Mouse (Mus musculus) adrenal gland, postnatal 10 days (tissue): ENCODE results near the gene Adprh. TPM values are rescaled to one million over a fixed set of nuclear protein-coding genes. Genes with fewer than 3 reads are reported as not detected.
A peak's percentile ranks its signal among the peaks of the same experiment; 100 is the strongest.

Experiments
- DNase-seq: peaks from one replicate; pipeline ENCODE4 v3.0.0; 2021; ENCODE audit warnings: mixed read lengths
- total RNA-seq, 2 experiments: library from RNA; stranded (reverse); gene quantifications; 2 replicates each; pipeline ENCODE4 v1.2.3; 2021

Adprh gene
- total RNA-seq, 2 experiments from 2014 or later: 37.0 to 40.0 TPM

DNA sequence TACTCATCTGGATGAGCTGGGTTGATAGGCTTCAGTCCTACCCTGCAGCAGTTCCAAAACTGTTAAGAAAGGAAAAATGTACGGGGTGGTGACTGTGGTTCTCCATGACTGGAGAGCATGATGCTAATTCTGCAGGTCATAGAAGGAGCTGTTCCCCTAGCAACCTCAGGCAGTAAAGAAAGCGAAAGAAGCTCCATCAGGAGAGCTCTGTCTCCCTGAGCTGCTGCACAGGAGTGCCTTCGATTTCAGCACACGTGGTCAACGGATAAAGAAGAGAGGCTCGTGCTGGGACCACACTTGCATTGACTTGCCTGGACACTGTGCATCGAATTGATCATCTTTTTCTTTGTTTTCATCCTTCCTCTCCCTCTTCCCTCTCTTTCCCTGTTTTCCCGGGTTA lies 10.3 kb downstream of the Adprh start:
- no peak for DNase-seq

- DNase-seq: no peak
Measured at GRCm38 (mm10) chr16:38441611-38442010, 10.9 kb downstream of the Adprh start.

DNA sequence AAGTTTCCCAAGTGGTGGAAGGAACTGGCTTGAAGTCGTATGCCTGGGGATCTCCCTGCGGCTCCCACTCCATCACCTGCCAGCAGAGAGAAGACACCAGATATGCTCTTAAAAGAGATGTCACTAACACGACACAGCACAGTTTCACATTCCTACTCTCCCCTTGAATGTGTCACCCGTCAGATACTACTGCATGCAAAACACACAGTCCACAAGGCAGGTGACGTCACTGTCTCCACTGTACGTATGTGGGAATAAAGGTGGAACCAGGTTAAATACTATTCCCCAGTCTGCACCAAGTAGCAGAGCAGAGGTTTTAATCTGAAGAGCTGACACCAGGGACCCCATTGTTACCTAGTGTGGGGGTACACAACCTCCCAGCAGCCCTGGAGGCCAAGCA lies 12.1 kb downstream of the Adprh start:
- DNase-seq: no peak

- DNase-seq: no peak
Measured at GRCm38 (mm10) chr16:38439190-38439589, 13.3 kb downstream of the Adprh start.

- peak; percentile 42 for DNase-seq
Measured at GRCm38 (mm10) chr16:38434295-38434795, 18.2 kb downstream of the Adprh start.

- no peak for DNase-seq
Measured at GRCm38 (mm10) chr16:38433514-38433913, 19.0 kb downstream of the Adprh start.

GRCm38 (mm10) chr16:38432498-38433425 lies 19.7 kb downstream of the Adprh start, which contains the start of gene Pla1a:
Gene Pla1a (minus strand): TSS chr16:38433145.
- peak; percentile 49 for DNase-seq

- DNase-seq: peak; percentile 36
Measured at GRCm38 (mm10) chr16:38431446-38432185, 20.9 kb downstream of the Adprh start.

DNA sequence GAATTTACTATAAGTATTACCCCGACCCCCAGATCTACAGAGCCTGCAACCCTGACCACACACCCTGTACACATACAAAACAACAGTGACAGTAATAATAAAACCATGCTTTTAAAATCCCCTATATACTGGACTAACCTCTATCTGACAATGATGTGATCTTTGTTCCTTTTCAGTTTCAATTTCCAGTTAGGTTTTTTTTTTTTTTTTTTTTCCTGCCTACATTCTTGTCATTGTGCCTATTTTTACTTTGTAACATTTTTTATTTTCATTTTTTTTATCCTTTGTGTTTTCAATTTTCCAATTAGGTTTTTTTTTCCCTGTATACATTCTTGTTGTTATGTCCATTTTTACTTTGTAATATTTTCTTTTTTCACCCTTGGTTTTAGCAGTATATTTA lies 26.7 kb downstream of the Adprh start:
- DNase-seq: no peak

- DNase-seq: no peak
Measured at GRCm38 (mm10) chr16:38425374-38425773, 27.1 kb downstream of the Adprh start.

DNA sequence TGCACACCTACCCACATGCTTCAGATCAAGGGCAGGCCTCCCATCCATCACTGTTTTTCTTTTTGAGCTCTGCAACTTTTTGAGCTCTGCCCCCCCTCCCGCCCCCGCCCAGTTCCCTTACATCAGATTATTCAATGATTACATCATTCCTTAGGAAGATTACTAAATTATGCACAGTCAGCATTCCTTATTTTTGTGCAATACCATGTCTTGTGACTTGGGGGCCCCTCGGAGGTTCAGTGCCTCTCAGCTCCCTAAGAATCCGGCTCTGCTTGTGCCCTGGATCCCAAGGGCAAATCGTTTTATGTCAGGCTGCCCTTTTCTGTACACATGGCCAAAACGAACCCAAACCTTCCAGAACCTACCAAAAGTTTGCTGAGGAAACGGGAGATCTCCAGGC lies 37.5 kb downstream of the Adprh start:
- no peak for DNase-seq

- no peak for DNase-seq
Measured at GRCm38 (mm10) chr16:38408416-38408815, 44.1 kb downstream of the Adprh start.

- DNase-seq: no peak
Measured at GRCm38 (mm10) chr16:38407584-38407983, 44.9 kb downstream of the Adprh start.

GRCm38 (mm10) chr16:38406708-38407107 lies 45.8 kb downstream of the Adprh start:
- DNase-seq: no peak

GRCm38 (mm10) chr16:38406293-38406692 lies 46.2 kb downstream of the Adprh start:
- no peak for DNase-seq

GRCm38 (mm10) chr16:38403639-38404038 lies 48.9 kb downstream of the Adprh start:
- DNase-seq: no peak

DNA sequence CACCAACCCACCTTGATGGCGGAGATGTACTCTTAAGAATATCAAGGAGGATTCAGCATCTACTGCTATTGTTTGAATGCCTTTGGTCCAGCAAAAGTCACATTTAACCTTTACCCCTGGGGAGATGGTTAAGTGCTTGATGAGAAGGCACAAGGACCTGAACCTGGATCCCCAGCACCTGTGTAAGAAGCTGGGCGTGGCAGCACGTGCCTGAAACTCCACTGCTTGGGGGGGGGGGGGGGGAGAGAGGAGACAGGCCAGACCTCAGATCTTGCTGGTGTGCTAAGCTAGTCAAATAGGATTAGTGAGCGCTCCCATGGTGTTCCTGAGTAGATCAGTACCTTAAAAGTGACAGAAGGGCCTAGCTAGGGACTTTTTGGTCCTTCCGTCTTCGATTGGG lies 51.0 kb downstream of the Adprh start:
- no peak for DNase-seq

DNA sequence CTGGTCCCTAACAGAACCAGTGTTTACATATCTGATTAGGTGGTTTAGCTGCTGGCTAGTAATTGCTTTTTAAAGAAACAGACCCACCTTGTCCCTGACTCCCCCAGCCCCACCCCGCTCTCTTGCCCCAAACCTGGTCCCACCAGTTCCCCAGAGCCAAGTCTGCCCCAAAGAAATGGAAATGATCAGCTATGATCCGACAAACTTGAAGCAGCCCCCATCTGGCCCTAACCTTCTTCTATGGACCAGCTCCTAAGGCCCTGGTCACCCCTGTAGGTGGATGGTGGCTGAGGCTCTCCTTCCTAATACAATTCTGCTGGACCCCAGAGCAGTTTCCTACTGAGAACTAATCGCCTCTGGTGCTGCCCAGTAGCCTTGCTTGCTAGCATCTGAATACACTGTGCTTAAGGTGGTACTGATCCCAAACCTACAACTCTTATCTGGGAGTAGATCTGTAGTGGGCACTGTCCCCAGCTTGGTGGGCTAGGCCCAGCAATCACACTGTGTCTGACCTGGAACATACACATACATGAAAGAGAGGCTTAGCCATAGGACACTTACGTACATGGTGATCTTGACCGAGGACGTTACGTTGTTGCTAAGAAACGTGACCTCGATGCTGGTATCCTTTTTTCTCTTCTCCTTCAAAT lies 52.1 kb downstream of the Adprh start:
- peak; percentile 39 for DNase-seq

DNA sequence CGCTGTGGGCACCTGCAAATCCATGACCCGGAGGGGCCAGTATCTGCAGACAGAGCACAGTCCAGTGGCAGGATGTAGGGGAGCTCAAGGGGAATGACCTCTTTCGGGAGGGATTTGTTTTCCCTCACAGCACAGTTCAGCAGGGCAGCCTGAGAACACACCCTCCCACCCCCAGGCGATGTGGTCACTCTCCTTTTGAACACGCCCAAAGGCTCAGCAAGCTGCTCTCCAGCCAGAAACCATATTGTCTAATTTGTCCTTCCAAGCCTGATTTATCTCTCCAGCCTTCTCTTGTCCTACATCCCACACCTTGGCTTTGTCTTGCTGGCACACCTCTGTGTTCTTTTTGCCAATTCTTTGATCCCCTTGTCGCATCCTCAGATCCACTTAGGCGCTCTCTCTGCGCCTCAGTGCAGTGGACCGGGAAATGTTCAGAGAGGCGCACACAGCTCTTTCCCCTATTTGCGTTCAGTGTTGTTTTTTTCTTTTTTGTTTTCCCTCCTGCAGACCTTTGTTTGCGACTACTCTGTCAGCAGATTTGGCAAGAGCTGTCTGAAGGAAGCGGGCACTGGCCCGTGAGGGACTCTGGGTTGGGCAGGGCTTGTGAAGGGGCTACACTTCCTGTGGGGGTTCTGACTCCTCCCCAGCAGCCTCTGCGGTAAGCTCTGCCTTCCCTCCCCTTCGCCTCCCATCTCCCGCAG lies 52.8 kb downstream of the Adprh start:
- peak; percentile 74 for DNase-seq

- no peak for DNase-seq
Measured at GRCm38 (mm10) chr16:38399076-38399475, 53.4 kb downstream of the Adprh start.

- DNase-seq: no peak
Measured at GRCm38 (mm10) chr16:38398266-38398665, 54.2 kb downstream of the Adprh start.

- peak; percentile 91 for DNase-seq
Measured at GRCm38 (mm10) chr16:38396155-38396554, 56.3 kb downstream of the Adprh start.
